Mouse (Mus musculus): ENCODE results near the gene Zmynd11. TPM values are rescaled to one million over a fixed set of nuclear protein-coding genes. Genes with fewer than 3 reads are reported as not detected.

Gene Zmynd11
- polyA plus RNA-seq, 1 experiment from 2014 or later = 78.1 TPM

DNA sequence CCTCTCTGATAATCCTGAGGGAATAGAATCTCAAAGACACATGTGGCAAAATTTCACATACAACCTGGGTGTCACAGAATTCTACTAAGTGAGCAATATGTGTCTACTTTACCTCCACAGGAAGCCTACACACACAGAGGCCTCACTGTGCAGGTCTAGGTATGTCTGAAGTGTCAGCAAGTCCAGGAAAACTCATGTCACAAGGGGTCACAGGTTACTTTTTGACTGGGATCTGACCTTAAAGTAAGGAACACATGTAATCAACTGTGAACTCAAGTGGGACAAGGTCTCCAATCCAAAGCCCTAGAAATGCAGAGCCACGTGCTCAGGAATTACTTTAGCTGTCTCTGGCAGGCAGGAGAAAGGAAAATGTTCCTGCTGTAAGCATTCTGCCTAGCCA, 36.1 kb downstream of the Zmynd11 start:
- H3K27ac ChIP-seq (ENCODE audit: low read length) = no peak overlapping the region
- no peak for TF ChIP-seq EP300 (IDR thresholded peaks at IDR 0.05)
- TF ChIP-seq CTCF (IDR thresholded peaks at IDR 0.05) = no peak
- peaks cover 10% of the 10 kb centered on the region for H3K36me3 ChIP-seq (ENCODE audit: insufficient read depth, low read length)
- DNase-seq (ENCODE audit: low spot score) (no peak), ATAC-seq (no peak)
- no peak overlapping the region for H3K9ac ChIP-seq (replicated peaks; ENCODE audit: low read depth)
- no peak overlapping the region for H3K4me2 ChIP-seq (replicated peaks; ENCODE audit: low read depth, low read length)
- no peaks in the 10 kb centered on the region for H3K4me1 ChIP-seq (ENCODE audit: insufficient read depth, low read depth, low read length)
- WGBS = 39% methylated on average over 1 of the region's 1 CpGs
- H3K27me3 ChIP-seq (replicated peaks; ENCODE audit: insufficient read depth, low read length) = no peaks in the 10 kb centered on the region
- no peak overlapping the region for H3K4me3 ChIP-seq (ENCODE audit: low read depth, low read length)
- no peaks in the 10 kb centered on the region for H3K9me3 ChIP-seq (ENCODE audit: low read length)

DNA sequence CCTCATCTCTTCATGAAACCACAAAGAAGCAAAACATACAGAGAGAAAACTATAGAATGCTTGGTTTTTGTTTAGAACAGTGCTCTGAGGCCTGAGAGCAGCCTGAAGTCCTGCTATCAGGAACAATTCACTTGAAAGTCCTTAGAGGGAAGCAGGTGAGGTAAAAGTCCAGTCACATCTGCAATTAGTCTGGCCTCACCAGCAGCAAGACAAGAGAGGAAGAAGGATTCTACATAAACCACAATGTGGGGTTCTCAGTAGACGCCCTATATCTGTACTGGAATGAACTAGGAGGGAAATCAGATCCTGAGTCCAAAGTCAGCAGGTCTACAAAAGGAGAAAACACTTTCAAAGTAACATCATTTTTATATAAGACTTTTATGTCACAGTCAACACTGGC, 49.9 kb downstream of the Zmynd11 start:
- H3K9me3 ChIP-seq (ENCODE audit: low read length) = no peaks in the 10 kb centered on the region
- H3K4me3 ChIP-seq (ENCODE audit: low read depth, low read length) = no peak overlapping the region
- H3K9ac ChIP-seq (replicated peaks; ENCODE audit: low read depth) = no peak overlapping the region
- ATAC-seq (no peak), DNase-seq (ENCODE audit: low spot score) (no peak)
- WGBS = 86% methylated on average over 1 of the region's 1 CpGs
- no peaks in the 10 kb centered on the region for H3K36me3 ChIP-seq (ENCODE audit: insufficient read depth, low read length)
- H3K4me1 ChIP-seq (ENCODE audit: insufficient read depth, low read depth, low read length) = no peaks in the 10 kb centered on the region
- TF ChIP-seq CTCF (IDR thresholded peaks at IDR 0.05) (no peak), EP300 (IDR thresholded peaks at IDR 0.05) (no peak)
- no peak overlapping the region for H3K27ac ChIP-seq (ENCODE audit: low read length)
- H3K27me3 ChIP-seq (replicated peaks; ENCODE audit: insufficient read depth, low read length) = no peaks in the 10 kb centered on the region
- H3K4me2 ChIP-seq (replicated peaks; ENCODE audit: low read depth, low read length) = no peak overlapping the region

DNA sequence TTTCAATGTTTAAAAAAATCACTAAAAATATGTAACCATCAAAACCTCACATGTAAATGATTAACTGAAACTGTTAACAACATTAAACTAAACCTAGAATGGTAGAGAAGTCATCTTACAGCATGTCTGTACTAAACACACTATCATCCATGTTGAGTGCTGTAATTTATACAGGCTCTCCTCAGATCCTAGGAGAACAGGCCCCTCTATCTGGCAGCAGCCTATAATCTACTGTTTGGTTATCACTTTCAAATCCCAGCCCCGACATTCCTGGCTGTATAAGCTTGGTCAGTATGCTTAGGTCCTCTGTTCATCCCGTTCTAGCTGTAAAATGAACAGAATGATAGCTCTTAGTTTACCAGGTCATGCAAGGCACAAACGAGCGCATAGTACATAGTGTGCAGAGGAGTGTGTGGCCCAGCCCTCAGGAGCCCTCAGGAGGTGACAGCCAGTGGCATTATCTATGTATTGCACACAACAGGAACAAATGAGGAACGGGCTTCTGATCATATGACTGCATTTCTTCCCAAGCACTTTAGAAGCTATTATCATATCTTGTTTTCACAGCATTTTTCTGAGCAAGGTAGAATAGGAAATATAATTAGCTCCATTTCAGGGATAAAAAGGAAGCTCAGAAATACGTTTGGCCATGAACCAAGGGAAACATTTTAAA, 51.5 kb downstream of the Zmynd11 start:
- 86% methylated on average over 6 of the region's 6 CpGs for WGBS
- Histone ChIP-seq H3K4me3 (ENCODE audit: low read depth, low read length) (no peak overlapping the region), H3K9me3 (ENCODE audit: low read length) (no peaks in the 10 kb centered on the region), H3K27me3 (replicated peaks; ENCODE audit: insufficient read depth, low read length) (no peaks in the 10 kb centered on the region), H3K9ac (replicated peaks; ENCODE audit: low read depth) (no peak overlapping the region), H3K4me1 (ENCODE audit: insufficient read depth, low read depth, low read length) (no peaks in the 10 kb centered on the region), H3K36me3 (ENCODE audit: insufficient read depth, low read length) (no peaks in the 10 kb centered on the region), H3K4me2 (replicated peaks; ENCODE audit: low read depth, low read length) (no peak overlapping the region), H3K27ac (ENCODE audit: low read length) (no peak overlapping the region)
- ATAC-seq (no peak), DNase-seq (ENCODE audit: low spot score) (no peak)
- no peak for TF ChIP-seq CTCF (IDR thresholded peaks at IDR 0.05)
- TF ChIP-seq EP300 (IDR thresholded peaks at IDR 0.05) = no peak

DNA sequence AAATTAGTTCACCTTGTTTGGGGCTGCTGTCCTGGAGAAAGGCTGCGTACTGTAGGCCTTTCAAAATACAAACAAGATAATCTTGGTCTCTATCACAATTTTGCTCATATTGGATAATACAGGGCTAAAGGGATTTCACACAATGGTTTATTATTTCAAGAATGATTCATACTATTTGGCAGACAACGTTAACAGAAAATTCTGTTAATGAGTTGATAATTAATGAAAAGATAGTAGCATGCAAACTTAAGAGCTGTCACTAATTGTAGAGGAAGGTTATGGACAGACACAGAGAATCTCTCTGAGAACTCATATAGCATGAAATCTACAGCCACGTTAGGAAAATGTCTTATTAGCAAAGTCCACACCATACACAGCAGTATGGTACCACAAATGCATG, 52.2 kb downstream of the Zmynd11 start:
- Histone ChIP-seq H3K27me3 (replicated peaks; ENCODE audit: insufficient read depth, low read length) (no peaks in the 10 kb centered on the region), H3K4me2 (replicated peaks; ENCODE audit: low read depth, low read length) (no peak overlapping the region), H3K27ac (ENCODE audit: low read length) (no peak overlapping the region), H3K9me3 (ENCODE audit: low read length) (no peaks in the 10 kb centered on the region), H3K4me1 (ENCODE audit: insufficient read depth, low read depth, low read length) (no peaks in the 10 kb centered on the region), H3K36me3 (ENCODE audit: insufficient read depth, low read length) (no peaks in the 10 kb centered on the region), H3K4me3 (ENCODE audit: low read depth, low read length) (no peak overlapping the region), H3K9ac (replicated peaks; ENCODE audit: low read depth) (no peak overlapping the region)
- WGBS = 84% methylated on average over 3 of the region's 3 CpGs
- ATAC-seq (no peak), DNase-seq (ENCODE audit: low spot score) (no peak)
- TF ChIP-seq CTCF (IDR thresholded peaks at IDR 0.05) = no peak
- TF ChIP-seq EP300 (IDR thresholded peaks at IDR 0.05) = no peak

DNA sequence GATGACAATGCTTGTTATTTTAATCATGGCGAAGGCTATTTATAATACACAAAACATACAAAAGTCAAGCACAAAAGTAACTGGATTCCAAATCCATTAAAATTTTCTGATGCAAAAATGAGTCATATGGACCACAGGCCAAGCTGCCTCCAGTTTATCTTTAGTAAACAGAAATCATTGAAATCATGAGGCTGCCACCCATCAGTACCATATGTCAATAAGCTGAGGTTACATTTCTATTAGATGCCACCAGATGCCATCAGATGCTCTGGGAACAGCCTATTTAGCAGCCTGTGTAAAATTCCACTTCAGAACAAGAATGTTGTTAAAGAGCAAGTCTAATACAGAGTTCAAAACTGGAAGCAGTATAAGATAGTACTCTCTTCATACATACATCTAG, 52.7 kb downstream of the Zmynd11 start:
- no peaks in the 10 kb centered on the region for H3K4me1 ChIP-seq (ENCODE audit: insufficient read depth, low read depth, low read length)
- no peak overlapping the region for H3K9ac ChIP-seq (replicated peaks; ENCODE audit: low read depth)
- no peak for ATAC-seq
- H3K9me3 ChIP-seq (ENCODE audit: low read length) = no peaks in the 10 kb centered on the region
- no peak overlapping the region for H3K4me3 ChIP-seq (ENCODE audit: low read depth, low read length)
- DNase-seq (ENCODE audit: low spot score) = no peak
- TF ChIP-seq EP300 (IDR thresholded peaks at IDR 0.05) (no peak), CTCF (IDR thresholded peaks at IDR 0.05) (no peak)
- H3K36me3 ChIP-seq (ENCODE audit: insufficient read depth, low read length) = no peaks in the 10 kb centered on the region
- WGBS = 98% methylated on average over 1 of the region's 1 CpGs
- H3K27ac ChIP-seq (ENCODE audit: low read length) = no peak overlapping the region
- no peaks in the 10 kb centered on the region for H3K27me3 ChIP-seq (replicated peaks; ENCODE audit: insufficient read depth, low read length)
- no peak overlapping the region for H3K4me2 ChIP-seq (replicated peaks; ENCODE audit: low read depth, low read length)

DNA sequence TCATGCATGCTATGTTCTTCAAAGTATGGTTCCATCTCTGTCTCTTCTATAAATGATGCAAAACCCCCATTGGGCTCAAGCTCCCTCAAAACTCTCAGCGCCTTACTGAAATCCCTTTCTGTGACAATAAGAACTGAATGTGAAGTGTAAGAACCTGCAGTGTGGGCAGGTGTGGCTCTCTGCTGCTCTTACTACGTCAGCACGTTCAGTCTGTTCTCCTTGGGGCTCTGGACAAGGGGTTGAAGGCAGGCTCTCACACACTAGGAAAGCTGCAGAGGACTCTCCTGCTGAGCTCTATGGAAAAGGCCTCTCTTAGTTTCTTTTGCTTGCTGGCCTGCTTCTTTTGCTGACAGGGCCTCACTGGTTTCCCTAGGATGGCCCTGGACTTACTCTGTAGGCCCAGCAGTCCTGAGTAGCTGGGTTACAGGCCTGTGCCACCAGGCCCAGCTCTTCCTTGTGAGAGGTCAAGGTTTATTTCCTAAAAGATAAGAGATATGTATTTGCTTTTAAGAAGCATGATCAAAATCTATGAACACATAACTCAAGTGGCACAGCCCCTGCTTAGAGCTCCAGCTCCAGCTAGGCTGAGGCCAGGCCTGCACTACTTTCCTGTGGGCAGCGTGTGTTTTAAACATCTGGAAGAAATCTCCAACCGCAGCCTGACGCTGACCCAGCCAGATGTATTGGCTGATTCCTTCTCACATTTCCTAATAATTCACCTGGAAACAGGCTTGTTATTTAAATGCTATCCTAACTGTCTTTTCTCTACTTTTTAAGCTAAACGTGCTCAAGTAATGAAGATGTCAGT, 56.5 kb downstream of the Zmynd11 start:
- H3K36me3 ChIP-seq (ENCODE audit: insufficient read depth, low read length) = 0 out of 2 replicates have a peak, but pooled peaks cover 4% of the 10 kb centered on the region
- no peak for DNase-seq (ENCODE audit: low spot score)
- TF ChIP-seq CTCF (IDR thresholded peaks at IDR 0.05) (no peak), EP300 (IDR thresholded peaks at IDR 0.05) (no peak)
- H3K4me1 ChIP-seq (ENCODE audit: insufficient read depth, low read depth, low read length) = no peaks in the 10 kb centered on the region
- H3K4me3 ChIP-seq (ENCODE audit: low read depth, low read length) = no peak overlapping the region
- ATAC-seq = no peak
- no peaks in the 10 kb centered on the region for H3K27me3 ChIP-seq (replicated peaks; ENCODE audit: insufficient read depth, low read length)
- no peak overlapping the region for H3K27ac ChIP-seq (ENCODE audit: low read length)
- H3K4me2 ChIP-seq (replicated peaks; ENCODE audit: low read depth, low read length) = no peak overlapping the region
- WGBS = 77% methylated on average over 7 of the region's 7 CpGs
- H3K9me3 ChIP-seq (ENCODE audit: low read length) = no peaks in the 10 kb centered on the region
- no peak overlapping the region for H3K9ac ChIP-seq (replicated peaks; ENCODE audit: low read depth)
